Mouse (Mus musculus): ENCODE results near the gene Sox30. TPM values are rescaled to one million over a fixed set of nuclear protein-coding genes. Genes with fewer than 3 reads are reported as not detected.

The Sox30 gene
- polyA plus RNA-seq, 1 experiment from 2014 or later: 0.23 TPM

GRCm38 (mm10) chr11:46020246-46020645, 40.1 kb downstream of the Sox30 start:
- H3K4me3 ChIP-seq (replicated peaks): no peak overlapping the region
- no peak overlapping the region for H3K4me2 ChIP-seq (replicated peaks)
- no peaks in the 10 kb centered on the region for H3K9me3 ChIP-seq (replicated peaks)
- no peak overlapping the region for H3K9ac ChIP-seq
- no peaks in the 10 kb centered on the region for H3K36me3 ChIP-seq
- H3K4me1 ChIP-seq: no peaks in the 10 kb centered on the region
- 83% methylated on average over 1 of the region's 1 CpGs for WGBS
- no peak overlapping the region for H3K27ac ChIP-seq (replicated peaks)
- ATAC-seq (ENCODE audit: insufficient number of reproducible peaks, low FRiP score, low TSS enrichment, low read depth): no peak
- H3K27me3 ChIP-seq: no peaks in the 10 kb centered on the region

- no peak for ATAC-seq (ENCODE audit: insufficient number of reproducible peaks, low FRiP score, low TSS enrichment, low read depth)
- Histone ChIP-seq H3K4me2 (replicated peaks) (no peak overlapping the region), H3K36me3 (no peaks in the 10 kb centered on the region), H3K4me3 (replicated peaks) (no peak overlapping the region), H3K9me3 (replicated peaks) (no peaks in the 10 kb centered on the region), H3K27me3 (no peaks in the 10 kb centered on the region), H3K4me1 (0 out of 2 replicates have a peak, but pooled peaks cover 7% of the 10 kb centered on the region), H3K9ac (no peak overlapping the region), H3K27ac (replicated peaks) (no peak overlapping the region)
Observed at GRCm38 (mm10) chr11:46021850-46022249, 41.7 kb downstream of the Sox30 start.

GRCm38 (mm10) chr11:46022983-46023382, 42.9 kb downstream of the Sox30 start:
- 0 out of 2 replicates have a peak, but pooled peaks cover 7% of the 10 kb centered on the region for H3K4me1 ChIP-seq
- WGBS: 83% methylated on average over 6 of the region's 6 CpGs
- ATAC-seq (ENCODE audit: insufficient number of reproducible peaks, low FRiP score, low TSS enrichment, low read depth): no peak
- no peaks in the 10 kb centered on the region for H3K27me3 ChIP-seq
- no peaks in the 10 kb centered on the region for H3K36me3 ChIP-seq
- H3K4me2 ChIP-seq (replicated peaks): no peak overlapping the region
- no peak overlapping the region for H3K4me3 ChIP-seq (replicated peaks)
- H3K9me3 ChIP-seq (replicated peaks): no peaks in the 10 kb centered on the region
- H3K27ac ChIP-seq (replicated peaks): no peak overlapping the region
- H3K9ac ChIP-seq: no peak overlapping the region

- Histone ChIP-seq H3K36me3 (no peaks in the 10 kb centered on the region), H3K9me3 (replicated peaks) (no peaks in the 10 kb centered on the region), H3K4me3 (replicated peaks) (no peak overlapping the region), H3K9ac (no peak overlapping the region), H3K4me2 (replicated peaks) (no peak overlapping the region), H3K27ac (replicated peaks) (no peak overlapping the region), H3K27me3 (no peaks in the 10 kb centered on the region), H3K4me1 (0 out of 2 replicates have a peak, but pooled peaks cover 11% of the 10 kb centered on the region)
- 38% methylated on average over 7 of the region's 7 CpGs for WGBS
- peak; percentile 65; the same call in 1 of the 2 replicates for ATAC-seq (ENCODE audit: insufficient number of reproducible peaks, low FRiP score, low TSS enrichment, low read depth)
Observed at GRCm38 (mm10) chr11:46025962-46026392, 45.9 kb downstream of the Sox30 start.

GRCm38 (mm10) chr11:46027952-46028814, 48.1 kb downstream of the Sox30 start:
- Histone ChIP-seq H3K4me2 (replicated peaks) (no peak overlapping the region), H3K9me3 (replicated peaks) (no peaks in the 10 kb centered on the region), H3K27me3 (no peaks in the 10 kb centered on the region), H3K27ac (replicated peaks) (no peak overlapping the region), H3K36me3 (no peaks in the 10 kb centered on the region), H3K4me3 (replicated peaks) (no peak overlapping the region), H3K9ac (no peak overlapping the region), H3K4me1 (0 out of 2 replicates have a peak, but pooled peaks cover 11% of the 10 kb centered on the region)
- no peak for ATAC-seq (ENCODE audit: insufficient number of reproducible peaks, low FRiP score, low TSS enrichment, low read depth)
- WGBS: 70% methylated on average over 6 of the region's 6 CpGs

- Histone ChIP-seq H3K27me3 (no peaks in the 10 kb centered on the region), H3K36me3 (no peaks in the 10 kb centered on the region), H3K27ac (replicated peaks) (no peak overlapping the region), H3K4me2 (replicated peaks) (no peak overlapping the region), H3K9ac (no peak overlapping the region), H3K9me3 (replicated peaks) (no peaks in the 10 kb centered on the region), H3K4me3 (replicated peaks) (no peak overlapping the region), H3K4me1 (0 out of 2 replicates have a peak, but pooled peaks cover 11% of the 10 kb centered on the region)
- 42% methylated on average over 2 of the region's 2 CpGs for WGBS
- no peak; the same call in 1 of the 2 replicates for ATAC-seq (ENCODE audit: insufficient number of reproducible peaks, low FRiP score, low TSS enrichment, low read depth)
Observed at GRCm38 (mm10) chr11:46029485-46029884, 49.4 kb downstream of the Sox30 start.

- ATAC-seq (ENCODE audit: insufficient number of reproducible peaks, low FRiP score, low TSS enrichment, low read depth): no peak
- 74% methylated on average over 2 of the region's 2 CpGs for WGBS
- H3K4me1 ChIP-seq: 0 out of 2 replicates have a peak, but pooled peaks cover 11% of the 10 kb centered on the region
- H3K9me3 ChIP-seq (replicated peaks): no peaks in the 10 kb centered on the region
- H3K27me3 ChIP-seq: no peaks in the 10 kb centered on the region
- no peak overlapping the region for H3K4me2 ChIP-seq (replicated peaks)
- H3K4me3 ChIP-seq (replicated peaks): no peak overlapping the region
- no peak overlapping the region for H3K9ac ChIP-seq
- H3K36me3 ChIP-seq: no peaks in the 10 kb centered on the region
- H3K27ac ChIP-seq (replicated peaks): no peak overlapping the region
Observed at GRCm38 (mm10) chr11:46030026-46030425, 49.9 kb downstream of the Sox30 start.

GRCm38 (mm10) chr11:46031470-46031869, 51.4 kb downstream of the Sox30 start:
- 55% methylated on average over 3 of the region's 3 CpGs for WGBS
- Histone ChIP-seq H3K36me3 (no peaks in the 10 kb centered on the region), H3K9ac (no peak overlapping the region), H3K27me3 (no peaks in the 10 kb centered on the region), H3K4me2 (replicated peaks) (no peak overlapping the region), H3K27ac (replicated peaks) (no peak overlapping the region), H3K9me3 (replicated peaks) (no peaks in the 10 kb centered on the region), H3K4me3 (replicated peaks) (no peak overlapping the region), H3K4me1 (0 out of 2 replicates have a peak, but pooled peaks cover 3% of the 10 kb centered on the region)
- ATAC-seq (ENCODE audit: insufficient number of reproducible peaks, low FRiP score, low TSS enrichment, low read depth): no peak

GRCm38 (mm10) chr11:46032956-46033355, 52.8 kb downstream of the Sox30 start:
- Histone ChIP-seq H3K9ac (no peak overlapping the region), H3K27me3 (no peaks in the 10 kb centered on the region), H3K9me3 (replicated peaks) (no peaks in the 10 kb centered on the region), H3K4me3 (replicated peaks) (no peak overlapping the region), H3K4me2 (replicated peaks) (no peak overlapping the region), H3K27ac (replicated peaks) (no peak overlapping the region), H3K4me1 (0 out of 2 replicates have a peak, but pooled peaks cover 3% of the 10 kb centered on the region), H3K36me3 (no peaks in the 10 kb centered on the region)
- WGBS: 88% methylated on average over 7 of the region's 7 CpGs
- no peak for ATAC-seq (ENCODE audit: insufficient number of reproducible peaks, low FRiP score, low TSS enrichment, low read depth)

- H3K36me3 ChIP-seq: no peaks in the 10 kb centered on the region
- 95% methylated on average over 10 of the region's 10 CpGs for whole genome bisulfite sequencing
- no peak overlapping the region for H3K4me2 ChIP-seq (replicated peaks)
Observed at GRCm38 (mm10) chr11:46036374-46036773, 56.3 kb downstream of the Sox30 start.

GRCm38 (mm10) chr11:46038901-46039300, 58.8 kb downstream of the Sox30 start:
- H3K36me3 ChIP-seq: no peaks in the 10 kb centered on the region
- H3K27me3 ChIP-seq: no peaks in the 10 kb centered on the region
- H3K4me3 ChIP-seq (replicated peaks): no peak overlapping the region
- H3K4me2 ChIP-seq (replicated peaks): no peak overlapping the region
- H3K9ac ChIP-seq: no peak overlapping the region
- no peak overlapping the region for H3K27ac ChIP-seq (replicated peaks)
- ATAC-seq (ENCODE audit: insufficient number of reproducible peaks, low FRiP score, low TSS enrichment, low read depth): no peak
- no peaks in the 10 kb centered on the region for H3K9me3 ChIP-seq (replicated peaks)
- H3K4me1 ChIP-seq: no peaks in the 10 kb centered on the region
- 74% methylated on average over 15 of the region's 15 CpGs for WGBS

More at GRCm38 (mm10) chr11:46036374-46036773, 56.3 kb downstream of the Sox30 start:
- Histone ChIP-seq H3K9me3 (replicated peaks) (no peaks in the 10 kb centered on the region), H3K4me3 (replicated peaks) (no peak overlapping the region), H3K4me1 (no peaks in the 10 kb centered on the region), H3K27me3 (no peaks in the 10 kb centered on the region), H3K9ac (no peak overlapping the region), H3K27ac (replicated peaks) (no peak overlapping the region)
- ATAC-seq (ENCODE audit: insufficient number of reproducible peaks, low FRiP score, low TSS enrichment, low read depth): no peak
